Mouse (Mus musculus): ENCODE results near the gene Golm1.

- no peak for TF ChIP-seq CTCF (IDR thresholded peaks at IDR 0.05; ENCODE audit: borderline replicate concordance, control insufficient read depth, extremely low read depth, insufficient read depth, low read length, poor library complexity)
- no peak for TF ChIP-seq POLR2A (IDR thresholded peaks at IDR 0.05; ENCODE audit: control insufficient read depth, extremely low read depth, insufficient read depth, low read length, poor library complexity)
These were observed 65.2 kb downstream of the Golm1 start for GRCm38 (mm10) chr13:59610437-59610836.

Data from thymus, adult 2 months (tissue).